Mouse (Mus musculus) layer of hippocampus, adult 9-11 months (tissue): ENCODE data around the gene Riox2.

Experiments
- DNase-seq: peaks from one replicate; pipeline ENCODE4 v3.0.0; 2022

Gene Riox2

DNA sequence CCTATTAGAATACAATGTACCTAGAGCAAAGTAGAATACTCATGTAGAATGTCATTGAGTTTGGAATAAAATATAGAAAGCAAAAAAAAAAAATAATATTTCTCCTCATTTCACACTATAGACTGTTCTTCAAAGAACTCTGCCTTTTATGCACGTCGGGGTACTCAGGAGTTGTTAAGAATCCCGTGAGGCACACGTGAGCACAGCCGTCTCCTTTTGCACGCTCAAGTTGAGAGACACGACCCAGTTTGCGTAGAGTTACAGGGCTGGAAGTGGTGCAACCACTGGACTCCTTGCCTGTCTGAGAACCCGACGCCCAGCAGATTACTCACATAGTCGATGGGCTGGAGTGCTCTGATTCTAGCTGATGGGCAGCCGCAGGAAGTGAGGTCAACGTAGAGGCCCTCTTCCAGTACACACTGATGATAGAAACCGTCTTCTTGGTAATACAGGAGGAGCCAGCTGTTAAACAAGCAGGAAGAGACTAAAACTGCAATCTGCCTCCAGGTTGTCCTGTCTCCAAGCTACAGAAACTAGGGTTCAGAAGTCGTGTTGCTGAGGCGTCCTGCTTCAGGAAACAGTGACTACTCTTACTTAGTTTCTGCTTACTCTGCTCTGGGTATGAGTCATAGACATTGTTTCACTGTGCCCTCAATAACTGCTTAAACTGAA, 50.3 kb downstream of the Riox2 start:
- no peak for DNase-seq

DNA sequence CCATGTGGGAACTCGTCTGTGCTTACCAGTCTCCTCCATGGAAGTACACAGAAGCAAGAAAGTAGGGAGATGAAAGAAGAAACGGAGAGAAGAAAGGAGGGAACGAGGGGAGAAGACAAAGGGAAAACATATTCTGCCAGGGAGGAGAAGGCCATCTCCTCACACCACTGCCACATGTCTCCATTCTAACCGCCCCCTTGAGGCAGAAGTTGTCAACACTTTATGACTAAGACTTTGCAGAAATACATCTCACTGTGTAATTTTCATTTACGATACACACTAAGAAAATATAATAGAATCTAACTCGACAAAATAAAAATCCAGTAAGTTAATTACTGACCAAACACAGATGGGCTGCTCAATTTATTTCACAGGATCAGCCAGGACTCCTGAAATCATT, 55.4 kb downstream of the Riox2 start:
- no peak for DNase-seq

GRCm38 (mm10) chr16:59529570-59529969, 58.0 kb downstream of the Riox2 start:
- no peak for DNase-seq

DNA sequence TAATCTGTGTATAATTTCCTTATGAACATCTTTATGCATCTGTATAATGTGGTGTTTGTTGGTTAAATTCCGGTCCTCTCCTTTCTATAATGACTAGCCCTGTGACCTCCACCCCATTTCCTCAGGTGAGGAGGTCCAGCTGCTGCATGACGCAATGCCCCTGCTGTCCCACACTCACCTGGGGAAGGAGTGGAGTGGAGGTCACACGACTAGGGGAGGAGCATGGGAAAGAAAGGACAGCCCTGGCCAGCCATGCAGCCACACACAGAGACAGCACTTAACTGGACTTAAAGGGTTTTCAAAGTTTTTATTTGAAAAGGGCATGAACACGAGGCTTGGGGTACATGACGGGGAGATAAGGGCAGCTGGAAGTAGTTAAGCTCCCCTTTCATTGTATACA, 59.7 kb downstream of the Riox2 start:
- no peak for DNase-seq

DNA sequence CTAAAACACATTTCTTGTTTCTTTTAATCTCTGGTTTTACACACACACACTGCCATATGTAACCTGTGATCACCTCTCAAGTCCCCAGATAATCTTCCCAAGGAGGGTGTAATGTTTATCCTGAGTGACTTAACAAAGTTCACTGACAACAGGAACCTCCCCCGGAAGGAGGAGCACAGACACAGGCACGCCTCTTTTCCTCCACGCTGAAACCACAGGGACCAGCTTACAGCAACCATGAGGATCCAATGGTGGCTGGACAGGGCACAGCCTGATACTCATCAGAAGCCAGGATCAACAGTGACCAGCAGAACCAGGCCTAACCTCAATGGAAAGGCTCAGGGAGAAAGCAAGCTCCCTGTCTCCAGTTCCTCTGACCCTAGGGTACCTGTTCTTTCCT, 61.0 kb downstream of the Riox2 start:
- DNase-seq: no peak

DNA sequence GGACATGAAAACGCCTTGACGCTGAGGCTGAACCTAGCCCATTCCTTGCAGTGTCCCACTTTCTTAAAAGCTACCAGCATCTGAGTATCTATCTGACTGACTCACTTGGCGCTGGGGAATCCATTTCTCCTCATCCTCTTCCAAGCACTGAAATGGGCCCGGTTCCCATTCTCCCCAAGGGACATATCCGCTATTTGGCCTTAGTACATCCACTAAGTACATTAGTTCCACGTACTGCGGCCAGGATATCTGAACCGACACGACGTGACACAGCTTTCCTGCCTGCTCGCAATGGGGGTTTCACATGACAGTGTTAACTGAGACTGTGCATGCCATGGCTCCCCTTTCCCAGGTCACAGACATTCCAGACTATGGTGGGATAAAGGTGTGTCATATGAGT, 62.8 kb downstream of the Riox2 start:
- DNase-seq: no peak

DNA sequence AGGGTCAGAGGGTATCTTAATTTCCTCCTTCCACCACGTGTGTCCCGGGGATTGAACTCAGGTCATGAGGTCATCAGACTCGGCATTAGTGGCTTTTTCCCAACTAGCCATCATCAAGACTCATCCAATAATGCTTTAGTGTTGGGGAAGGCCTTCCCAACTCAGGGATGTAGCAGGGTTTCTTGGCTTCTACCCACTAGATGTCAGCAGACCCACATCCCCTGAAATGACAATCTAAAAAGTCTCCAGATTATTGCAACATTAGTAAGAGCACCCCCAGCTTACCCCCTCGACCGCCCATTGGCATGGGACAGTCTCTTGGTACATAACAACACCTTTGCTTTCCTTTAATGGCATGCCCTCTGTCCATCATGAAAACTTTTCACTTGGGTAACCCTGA, 64.1 kb downstream of the Riox2 start:
- DNase-seq: no peak

- no peak for DNase-seq
Observed at GRCm38 (mm10) chr16:59540944-59541343, 69.4 kb downstream of the Riox2 start.

GRCm38 (mm10) chr16:59541382-59541781, 69.8 kb downstream of the Riox2 start:
- DNase-seq: no peak
